Mouse (Mus musculus): Measurements from ENCODE around the gene Mcee. TPM values are rescaled to one million over a fixed set of nuclear protein-coding genes. Genes with fewer than 3 reads are reported as not detected.

Gene Mcee
- polyA plus RNA-seq (2014; fragmentation: Illumina TruSeq; extraction: RNeasy Lipid Tissue Mini Kit (QIAGEN cat#74804); ENCODE audit: low read depth, low replicate concordance) = 191 TPM

GRCm38 (mm10) chr7:64392122-64392818 lies at the start of gene Mcee, which contains the start of gene Mphosph10:
Gene Mcee (plus strand): TSS chr7:64392607.
Gene Mphosph10 (minus strand): TSS chr7:64392268.

DNA sequence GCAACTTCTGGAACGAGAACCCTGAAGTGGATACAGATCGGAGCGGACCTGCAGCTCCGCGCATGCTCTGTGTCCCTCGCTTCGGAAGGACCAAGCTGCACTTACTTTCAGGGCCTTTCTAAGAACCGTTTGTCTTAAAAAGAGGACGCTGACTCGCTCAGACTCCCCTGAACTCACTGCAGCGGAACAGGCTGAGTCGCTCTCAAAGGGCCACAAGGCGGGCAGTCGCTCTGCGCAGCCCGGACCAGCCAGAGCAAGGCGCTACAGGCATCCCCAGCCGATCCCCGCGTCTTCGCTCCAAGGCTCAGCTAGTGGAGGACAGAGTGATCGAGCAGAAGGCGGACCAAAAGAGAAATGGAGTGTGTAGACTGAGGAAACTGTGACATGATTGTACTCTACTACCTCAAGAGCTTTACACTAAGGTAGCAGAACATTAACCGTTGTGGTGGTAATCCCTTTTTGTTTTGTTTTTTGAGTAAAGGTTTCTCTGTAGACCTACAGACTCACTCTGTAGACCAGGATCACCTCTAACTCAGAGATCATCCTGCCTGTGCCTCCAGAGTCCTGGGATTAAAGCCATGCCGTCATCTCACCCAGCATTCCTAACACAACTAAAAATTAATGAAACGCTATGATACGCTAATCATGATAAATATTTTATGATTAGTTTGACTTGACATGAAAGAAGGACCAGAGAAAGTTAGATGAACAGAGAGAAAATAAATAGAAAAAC lies 18.4 kb upstream of the Mcee start, which contains the start of gene Fan1:
Gene Fan1 (minus strand): TSS at position 266 of the 733 bp plus-strand sequence.

Other genes with a start within 250 kb of the Mcee start
- gene Trpm1, start 238.8 kb upstream of the Mcee start, polyA plus RNA-seq (2014; fragmentation: Illumina TruSeq; extraction: RNeasy Lipid Tissue Mini Kit (QIAGEN cat#74804); ENCODE audit: low read depth, low replicate concordance) = not detected
- gene Mtmr10, start 105.0 kb upstream of the Mcee start, polyA plus RNA-seq (2014; fragmentation: Illumina TruSeq; extraction: RNeasy Lipid Tissue Mini Kit (QIAGEN cat#74804); ENCODE audit: low read depth, low replicate concordance) = 31.3 TPM
- gene Fan1, start 18.5 kb upstream of the Mcee start, polyA plus RNA-seq (2014; fragmentation: Illumina TruSeq; extraction: RNeasy Lipid Tissue Mini Kit (QIAGEN cat#74804); ENCODE audit: low read depth, low replicate concordance) = 6.8 TPM
- gene Mphosph10, start 339 bp upstream of the Mcee start, polyA plus RNA-seq (2014; fragmentation: Illumina TruSeq; extraction: RNeasy Lipid Tissue Mini Kit (QIAGEN cat#74804); ENCODE audit: low read depth, low replicate concordance) = 77.6 TPM
- gene Apba2, start 109.1 kb downstream of the Mcee start, polyA plus RNA-seq (2014; fragmentation: Illumina TruSeq; extraction: RNeasy Lipid Tissue Mini Kit (QIAGEN cat#74804); ENCODE audit: low read depth, low replicate concordance) = not detected

All from adrenal gland, adult 10 weeks (tissue).